Mouse (Mus musculus) layer of hippocampus, postnatal 36 days (tissue): ENCODE measurements around the gene Clasp1. TPM values are rescaled to one million over a fixed set of nuclear protein-coding genes. Genes with fewer than 3 reads are reported as not detected.
A peak's percentile ranks its signal among the peaks of the same experiment; 100 is the strongest.

Experiments used
- DNase-seq, 2 experiments: peaks; one replicate each; pipeline ENCODE4 v3.0.0; 2022
- total RNA-seq, 2 experiments: library from RNA; stranded (reverse); gene quantifications; 2 replicates each; pipeline ENCODE4 v1.2.3; 2021

Gene Clasp1
- total RNA-seq, 2 experiments from 2014 or later: 92.6 to 106 TPM

- DNase-seq: no peak
Observed at GRCm38 (mm10) chr1:118403440-118403839, 14.6 kb downstream of the Clasp1 start.

GRCm38 (mm10) chr1:118407586-118408250, 18.9 kb downstream of the Clasp1 start:
- DNase-seq: no peak

GRCm38 (mm10) chr1:118409249-118409648, 20.4 kb downstream of the Clasp1 start:
- no peak for DNase-seq

GRCm38 (mm10) chr1:118410824-118411223, 22.0 kb downstream of the Clasp1 start:
- DNase-seq: no peak

GRCm38 (mm10) chr1:118413169-118413568, 24.3 kb downstream of the Clasp1 start:
- no peak for DNase-seq

- DNase-seq: no peak
Observed at GRCm38 (mm10) chr1:118417047-118417730, 28.3 kb downstream of the Clasp1 start.

- DNase-seq: no peak
Observed at GRCm38 (mm10) chr1:118419399-118419798, 30.5 kb downstream of the Clasp1 start.

- DNase-seq: no peak
Observed at GRCm38 (mm10) chr1:118421149-118421548, 32.3 kb downstream of the Clasp1 start.

GRCm38 (mm10) chr1:118422812-118423211, 34.0 kb downstream of the Clasp1 start:
- DNase-seq: no peak

- no peak for DNase-seq
Observed at GRCm38 (mm10) chr1:118425982-118426381, 37.1 kb downstream of the Clasp1 start.

GRCm38 (mm10) chr1:118428354-118429084, 39.7 kb downstream of the Clasp1 start:
- no peak for DNase-seq

GRCm38 (mm10) chr1:118431548-118431947, 42.7 kb downstream of the Clasp1 start:
- no peak for DNase-seq

GRCm38 (mm10) chr1:118435001-118435473, 46.2 kb downstream of the Clasp1 start:
- peak; percentile 37 to 50 for DNase-seq

GRCm38 (mm10) chr1:118437856-118438255, 49.0 kb downstream of the Clasp1 start:
- DNase-seq: peak in 1 of 2 experiments; percentile 31

- DNase-seq: no peak
Observed at GRCm38 (mm10) chr1:118438332-118438731, 49.5 kb downstream of the Clasp1 start.

GRCm38 (mm10) chr1:118440547-118440946, 51.7 kb downstream of the Clasp1 start:
- no peak for DNase-seq

- DNase-seq: no peak
Observed at GRCm38 (mm10) chr1:118444420-118444819, 55.6 kb downstream of the Clasp1 start.

GRCm38 (mm10) chr1:118444988-118445387, 56.1 kb downstream of the Clasp1 start:
- DNase-seq: no peak

- no peak for DNase-seq
Observed at GRCm38 (mm10) chr1:118445441-118445840, 56.6 kb downstream of the Clasp1 start.

GRCm38 (mm10) chr1:118446006-118446405, 57.1 kb downstream of the Clasp1 start:
- no peak for DNase-seq

- DNase-seq: no peak
Observed at GRCm38 (mm10) chr1:118447131-118447530, 58.3 kb downstream of the Clasp1 start.

- no peak for DNase-seq
Observed at GRCm38 (mm10) chr1:118448214-118448613, 59.4 kb downstream of the Clasp1 start.

- no peak for DNase-seq
Observed at GRCm38 (mm10) chr1:118450891-118451450, 62.1 kb downstream of the Clasp1 start.
